Mouse (Mus musculus) limb, embryonic 14.5 days (tissue): Measurements from ENCODE around the gene Diras2. TPM values are rescaled to one million over a fixed set of nuclear protein-coding genes. Genes with fewer than 3 reads are reported as not detected.

Source experiments
- ATAC-seq: fragments of 200-750 bp; cut with Nextera tagmentation; 2 replicates; pipeline ENCODE4 v1.8.0; 2017; ENCODE audit warnings: low read depth, moderate number of reproducible peaks, moderate TSS enrichment; ENCODE audit not compliant: low FRiP score
- DNase-seq: peaks from one replicate; pipeline ENCODE4 v3.0.0-alpha.2; 2015; ENCODE audit warnings: low spot score
- H3K27ac ChIP-seq: fragments of 300-500 bp; sonication (generic); replicated peaks from 2 replicates; pipeline ENCODE4 v1.5.1; 2014; ENCODE audit warnings: low read depth, mild to moderate bottlenecking, low read length, moderate library complexity, mixed read lengths
- H3K27me3 ChIP-seq: fragments of 300-500 bp; sonication (generic); 2 replicates; pipeline ENCODE4 v1.6.1; 2014; ENCODE audit warnings: low read length, mixed read lengths; ENCODE audit not compliant: control insufficient read depth, insufficient read depth
- H3K36me3 ChIP-seq: fragments of 300-500 bp; sonication (generic); 2 replicates; pipeline ENCODE4 v1.6.1; 2014; ENCODE audit warnings: mild to moderate bottlenecking, low read length, moderate library complexity, mixed read lengths; ENCODE audit not compliant: control insufficient read depth, insufficient read depth
- H3K4me1 ChIP-seq: fragments of 300-500 bp; sonication (generic); 2 replicates; pipeline ENCODE4 v1.6.1; 2014; ENCODE audit warnings: antibody characterized with exemption, low read length, mixed read lengths; ENCODE audit not compliant: control insufficient read depth, insufficient read depth
- H3K4me2 ChIP-seq: fragments of 300-500 bp; sonication (generic); replicated peaks from 2 replicates; pipeline ENCODE4 v1.6.1; 2014; ENCODE audit warnings: low read depth, mild to moderate bottlenecking, low read length, moderate library complexity; ENCODE audit not compliant: severe bottlenecking
- H3K4me3 ChIP-seq: fragments of 300-500 bp; sonication (generic); replicated peaks from 2 replicates; pipeline ENCODE4 v1.5.1; 2014; ENCODE audit warnings: low read length
- H3K9ac ChIP-seq: fragments of 300-500 bp; sonication (generic); 2 replicates; pipeline ENCODE4 v1.6.1; 2014; ENCODE audit warnings: mild to moderate bottlenecking, low read depth, low read length, moderate library complexity; ENCODE audit not compliant: severe bottlenecking
- H3K9me3 ChIP-seq: fragments of 300-500 bp; sonication (generic); 2 replicates; pipeline ENCODE4 v1.6.1; 2016; ENCODE audit warnings: low read length; ENCODE audit not compliant: control insufficient read depth
- POLR2A ChIP-seq: fragments of 200-500 bp; IDR thresholded peaks from 2 replicates; pipeline ENCODE4 v1.8.0; 2012; ENCODE audit warnings: inconsistent platforms, mild to moderate bottlenecking, moderate library complexity, borderline replicate concordance; ENCODE audit not compliant: insufficient read depth, insufficient read length; ENCODE audit errors: extremely low read depth
- WGBS: fragments of 180-500 bp; shearing (Covaris S2); extraction: QIAGEN DNeasy Blood & Tissue Kit; methylation state at CpG from one replicate; pipeline ENCODE4 v1.1.7; 2014; 5-methylcytosine and 5-hydroxymethylcytosine counted together
- polyA plus RNA-seq, 2 experiments: library from polyadenylated mRNA; depleted of rRNA in 1 of 2; stranded (reverse) in 1 of 2; unstranded in 1 of 2; fragments of >200 nt; fragmentation: Nextera tagmentation in 1 of 2; extraction: Ambion mirVana in 1 of 2; gene quantifications; 2 replicates each; pipeline versions ENCODE4 v1.2.1 to v1.2.3; 2012 to 2014

Diras2 gene
- polyA plus RNA-seq, 2 experiments = 0.15 to 0.70 TPM

GRCm38 (mm10) chr13:52524313-52524712 lies 6.8 kb downstream of the Diras2 start:
- H3K27me3 ChIP-seq = peaks cover 8% of the 10 kb centered on the region
- DNase-seq = no peak
- no peaks in the 10 kb centered on the region for H3K4me1 ChIP-seq
- ATAC-seq = no peak
- no peak overlapping the region for H3K4me3 ChIP-seq
- no peak overlapping the region for H3K9ac ChIP-seq
- WGBS = 81% methylated on average over 11 of the region's 11 CpGs
- no peaks in the 10 kb centered on the region for H3K9me3 ChIP-seq
- no peak for TF ChIP-seq POLR2A
- H3K27ac ChIP-seq = no peak overlapping the region
- no peaks in the 10 kb centered on the region for H3K36me3 ChIP-seq
- H3K4me2 ChIP-seq = no peak overlapping the region

- Histone ChIP-seq H3K27ac (no peak overlapping the region), H3K36me3 (no peaks in the 10 kb centered on the region), H3K4me3 (no peak overlapping the region), H3K9me3 (no peaks in the 10 kb centered on the region), H3K4me2 (no peak overlapping the region), H3K27me3 (no peaks in the 10 kb centered on the region), H3K4me1 (no peaks in the 10 kb centered on the region), H3K9ac (no peak overlapping the region)
- TF ChIP-seq POLR2A = no peak
- DNase-seq (no peak), ATAC-seq (no peak)
- WGBS = 25% methylated on average over 6 of the region's 6 CpGs
These were observed 9.9 kb downstream of the Diras2 start for GRCm38 (mm10) chr13:52521176-52521575.

GRCm38 (mm10) chr13:52519425-52519824 lies 11.7 kb downstream of the Diras2 start:
- Histone ChIP-seq H3K4me2 (no peak overlapping the region), H3K4me1 (no peaks in the 10 kb centered on the region), H3K27me3 (no peaks in the 10 kb centered on the region), H3K9ac (no peak overlapping the region), H3K36me3 (no peaks in the 10 kb centered on the region), H3K4me3 (no peak overlapping the region), H3K27ac (no peak overlapping the region), H3K9me3 (no peaks in the 10 kb centered on the region)
- TF ChIP-seq POLR2A = no peak
- no peak for DNase-seq
- ATAC-seq = no peak
- 85% methylated on average over 5 of the region's 5 CpGs for WGBS

GRCm38 (mm10) chr13:52518377-52518776 lies 12.7 kb downstream of the Diras2 start:
- no peak for TF ChIP-seq POLR2A
- WGBS = 92% methylated on average over 4 of the region's 4 CpGs
- Histone ChIP-seq H3K36me3 (no peaks in the 10 kb centered on the region), H3K4me2 (no peak overlapping the region), H3K4me3 (no peak overlapping the region), H3K27ac (no peak overlapping the region), H3K9ac (no peak overlapping the region), H3K27me3 (no peaks in the 10 kb centered on the region), H3K9me3 (no peaks in the 10 kb centered on the region), H3K4me1 (no peaks in the 10 kb centered on the region)
- ATAC-seq = no peak
- DNase-seq = no peak

GRCm38 (mm10) chr13:52517021-52517420 lies 14.1 kb downstream of the Diras2 start:
- Histone ChIP-seq H3K9ac (no peak overlapping the region), H3K4me1 (no peaks in the 10 kb centered on the region), H3K36me3 (no peaks in the 10 kb centered on the region), H3K4me3 (no peak overlapping the region), H3K9me3 (no peaks in the 10 kb centered on the region), H3K27ac (no peak overlapping the region), H3K4me2 (no peak overlapping the region), H3K27me3 (no peaks in the 10 kb centered on the region)
- DNase-seq (no peak), ATAC-seq (no peak)
- 77% methylated on average over 5 of the region's 5 CpGs for WGBS
- TF ChIP-seq POLR2A = no peak

GRCm38 (mm10) chr13:52516561-52516960 lies 14.5 kb downstream of the Diras2 start:
- Histone ChIP-seq H3K4me1 (no peaks in the 10 kb centered on the region), H3K9me3 (no peaks in the 10 kb centered on the region), H3K4me3 (no peak overlapping the region), H3K27me3 (no peaks in the 10 kb centered on the region), H3K9ac (no peak overlapping the region), H3K36me3 (no peaks in the 10 kb centered on the region), H3K4me2 (no peak overlapping the region), H3K27ac (no peak overlapping the region)
- 85% methylated on average over 4 of the region's 4 CpGs for WGBS
- TF ChIP-seq POLR2A = no peak
- DNase-seq = no peak
- ATAC-seq = no peak
